Mouse (Mus musculus) liver, embryonic 12.5 days (tissue): ENCODE results near the gene Aipl1. TPM values are rescaled to one million over a fixed set of nuclear protein-coding genes. Genes with fewer than 3 reads are reported as not detected.
A peak's percentile ranks its signal among the peaks of the same experiment; 100 is the strongest.

ENCODE experiments used
- ATAC-seq: fragments of 200-750 bp; cut with Nextera tagmentation; 2 replicates; pipeline ENCODE4 v1.8.0; 2017; ENCODE audit warnings: moderate number of reproducible peaks, mild to moderate bottlenecking, moderate library complexity
- H3K27ac ChIP-seq: fragments of 300-500 bp; sonication (generic); 2 replicates; pipeline ENCODE4 v1.5.1; 2016; ENCODE audit warnings: mild to moderate bottlenecking
- H3K27me3 ChIP-seq: fragments of 300-500 bp; sonication (generic); replicated peaks from 2 replicates; pipeline ENCODE4 v1.6.1; 2016; ENCODE audit warnings: mild to moderate bottlenecking, moderate library complexity
- H3K36me3 ChIP-seq: fragments of 300-500 bp; sonication (generic); 2 replicates; pipeline ENCODE4 v1.6.1; 2016; ENCODE audit warnings: mild to moderate bottlenecking, moderate library complexity
- H3K4me1 ChIP-seq: fragments of 300-500 bp; sonication (generic); 2 replicates; pipeline ENCODE4 v1.6.1; 2016
- H3K4me2 ChIP-seq: fragments of 300-500 bp; sonication (generic); 2 replicates; pipeline ENCODE4 v1.6.1; 2016; ENCODE audit warnings: mild to moderate bottlenecking, moderate library complexity
- H3K4me3 ChIP-seq: fragments of 300-500 bp; sonication (generic); 2 replicates; pipeline ENCODE4 v1.5.1; 2016; ENCODE audit warnings: mild to moderate bottlenecking, moderate library complexity
- H3K9ac ChIP-seq: fragments of 300-500 bp; sonication (generic); 2 replicates; pipeline ENCODE4 v1.6.1; 2016; ENCODE audit warnings: mild to moderate bottlenecking, moderate library complexity
- H3K9me3 ChIP-seq: fragments of 300-500 bp; sonication (generic); replicated peaks from 2 replicates; pipeline ENCODE4 v1.6.1; 2016; ENCODE audit warnings: mild to moderate bottlenecking, moderate library complexity
- WGBS: fragments of 180-500 bp; shearing (Covaris S2); methylation state at CpG from one replicate; pipeline ENCODE4 v1.1.7; 2016; ENCODE audit not compliant: insufficient replicate concordance; 5-methylcytosine and 5-hydroxymethylcytosine counted together
- polyA plus RNA-seq: library from polyadenylated mRNA; unstranded; fragments of >200 nt; fragmentation: Nextera tagmentation; extraction: Ambion mirVana; gene quantifications from 2 replicates; pipeline ENCODE4 v1.2.1, GENCODE M21; 2016

Aipl1 gene
- polyA plus RNA-seq, 1 experiment from 2014 or later: 0.13 TPM

- no peaks in the 10 kb centered on the region for H3K36me3 ChIP-seq
- 0 out of 2 replicates have a peak, but pooled peaks cover 7% of the 10 kb centered on the region for H3K9me3 ChIP-seq
- H3K4me3 ChIP-seq: no peak overlapping the region
- no peaks in the 10 kb centered on the region for H3K4me1 ChIP-seq
- ATAC-seq: no peak
- WGBS: 28% methylated on average over 6 of the region's 6 CpGs
- no peak overlapping the region for H3K9ac ChIP-seq
- no peak overlapping the region for H3K4me2 ChIP-seq
- H3K27me3 ChIP-seq: peaks cover 8% of the 10 kb centered on the region
- no peak overlapping the region for H3K27ac ChIP-seq
Observed at GRCm38 (mm10) chr11:72066330-72066729, 29.0 kb upstream of the Aipl1 start.

GRCm38 (mm10) chr11:72065103-72065502 lies 27.8 kb upstream of the Aipl1 start:
- no peak for ATAC-seq
- H3K4me1 ChIP-seq: no peaks in the 10 kb centered on the region
- H3K27ac ChIP-seq: no peak overlapping the region
- no peak overlapping the region for H3K4me2 ChIP-seq
- no peak overlapping the region for H3K9ac ChIP-seq
- H3K36me3 ChIP-seq: no peaks in the 10 kb centered on the region
- H3K27me3 ChIP-seq: peaks cover 8% of the 10 kb centered on the region
- H3K9me3 ChIP-seq: 0 out of 2 replicates have a peak, but pooled peaks cover 7% of the 10 kb centered on the region
- 70% methylated on average over 8 of the region's 8 CpGs for WGBS
- no peak overlapping the region for H3K4me3 ChIP-seq

GRCm38 (mm10) chr11:72064414-72064813 lies 27.1 kb upstream of the Aipl1 start:
- ATAC-seq: no peak
- peaks cover 9% of the 10 kb centered on the region for H3K27me3 ChIP-seq
- no peak overlapping the region for H3K27ac ChIP-seq
- 56% methylated on average over 6 of the region's 6 CpGs for WGBS
- no peak overlapping the region for H3K4me3 ChIP-seq
- H3K4me2 ChIP-seq: no peak overlapping the region
- H3K9ac ChIP-seq: no peak overlapping the region
- 0 out of 2 replicates have a peak, but pooled peaks cover 7% of the 10 kb centered on the region for H3K9me3 ChIP-seq
- no peaks in the 10 kb centered on the region for H3K36me3 ChIP-seq
- no peaks in the 10 kb centered on the region for H3K4me1 ChIP-seq

- H3K9ac ChIP-seq: no peak overlapping the region
- no peaks in the 10 kb centered on the region for H3K36me3 ChIP-seq
- H3K4me2 ChIP-seq: no peak overlapping the region
- H3K27ac ChIP-seq: no peak overlapping the region
- ATAC-seq: no peak
- H3K27me3 ChIP-seq: peaks cover 7% of the 10 kb centered on the region; the same call in 1 of the 2 replicates
- 57% methylated on average over 13 of the region's 13 CpGs for WGBS
- 0 out of 2 replicates have a peak, but pooled peaks cover 7% of the 10 kb centered on the region for H3K9me3 ChIP-seq
- H3K4me1 ChIP-seq: no peaks in the 10 kb centered on the region
- no peak overlapping the region for H3K4me3 ChIP-seq
Observed at GRCm38 (mm10) chr11:72061093-72061620, 23.8 kb upstream of the Aipl1 start.

- Histone ChIP-seq H3K9me3 (0 out of 2 replicates have a peak, but pooled peaks cover 7% of the 10 kb centered on the region), H3K27me3 (peaks cover 7% of the 10 kb centered on the region; the same call in 1 of the 2 replicates), H3K36me3 (no peaks in the 10 kb centered on the region), H3K4me3 (no peak overlapping the region), H3K9ac (no peak overlapping the region), H3K4me1 (no peaks in the 10 kb centered on the region), H3K4me2 (no peak overlapping the region), H3K27ac (no peak overlapping the region)
- ATAC-seq: no peak
- WGBS: 53% methylated on average over 9 of the region's 9 CpGs
Observed at GRCm38 (mm10) chr11:72060416-72060815, 23.1 kb upstream of the Aipl1 start.

GRCm38 (mm10) chr11:72057166-72057565 lies 19.9 kb upstream of the Aipl1 start:
- H3K4me3 ChIP-seq: no peak overlapping the region
- WGBS: 40% methylated on average over 3 of the region's 3 CpGs
- no peaks in the 10 kb centered on the region for H3K36me3 ChIP-seq
- no peak overlapping the region for H3K27ac ChIP-seq
- H3K4me2 ChIP-seq: no peak overlapping the region
- ATAC-seq: no peak
- no peak overlapping the region for H3K9ac ChIP-seq
- H3K9me3 ChIP-seq: no peaks in the 10 kb centered on the region
- H3K4me1 ChIP-seq: no peaks in the 10 kb centered on the region
- peaks cover 19% of the 10 kb centered on the region for H3K27me3 ChIP-seq

- H3K27me3 ChIP-seq: peaks cover 39% of the 10 kb centered on the region
- ATAC-seq: no peak
- no peaks in the 10 kb centered on the region for H3K36me3 ChIP-seq
Observed at GRCm38 (mm10) chr11:72055176-72055575, 17.9 kb upstream of the Aipl1 start.

GRCm38 (mm10) chr11:72052636-72053035 lies 15.3 kb upstream of the Aipl1 start:
- H3K27ac ChIP-seq: no peak overlapping the region
- WGBS: 8% methylated on average over 5 of the region's 5 CpGs
- ATAC-seq: no peak

More at GRCm38 (mm10) chr11:72055176-72055575, 17.9 kb upstream of the Aipl1 start:
- H3K4me1 ChIP-seq: no peaks in the 10 kb centered on the region
- H3K4me2 ChIP-seq: no peak overlapping the region
- WGBS: 55% methylated on average over 2 of the region's 2 CpGs
- H3K9ac ChIP-seq: no peak overlapping the region
- no peak overlapping the region for H3K4me3 ChIP-seq
- H3K27ac ChIP-seq: no peak overlapping the region
- H3K9me3 ChIP-seq: no peaks in the 10 kb centered on the region

GRCm38 (mm10) chr11:72052221-72052620 lies 14.9 kb upstream of the Aipl1 start:
- Histone ChIP-seq H3K36me3 (no peaks in the 10 kb centered on the region), H3K9ac (no peak overlapping the region), H3K4me3 (no peak overlapping the region), H3K4me1 (no peaks in the 10 kb centered on the region), H3K4me2 (no peak overlapping the region), H3K27ac (no peak overlapping the region), H3K27me3 (peaks cover 52% of the 10 kb centered on the region), H3K9me3 (no peaks in the 10 kb centered on the region)
- 38% methylated on average over 3 of the region's 3 CpGs for WGBS
- no peak for ATAC-seq

More at GRCm38 (mm10) chr11:72052636-72053035, 15.3 kb upstream of the Aipl1 start:
- H3K4me1 ChIP-seq: no peaks in the 10 kb centered on the region
- H3K9ac ChIP-seq: no peak overlapping the region
- no peaks in the 10 kb centered on the region for H3K9me3 ChIP-seq
- H3K4me3 ChIP-seq: no peak overlapping the region
- H3K27me3 ChIP-seq: peaks cover 52% of the 10 kb centered on the region
- no peak overlapping the region for H3K4me2 ChIP-seq
- no peaks in the 10 kb centered on the region for H3K36me3 ChIP-seq

- Histone ChIP-seq H3K9me3 (no peaks in the 10 kb centered on the region), H3K9ac (peak overlapping the region; percentile 3; the same call in 1 of the 2 replicates), H3K4me2 (peak overlapping the region; percentile 63), H3K4me3 (peak overlapping the region; percentile 29), H3K27ac (no peak overlapping the region), H3K27me3 (peaks cover 52% of the 10 kb centered on the region), H3K36me3 (peaks cover 5% of the 10 kb centered on the region; the same call in 1 of the 2 replicates), H3K4me1 (0 out of 2 replicates have a peak, but pooled peaks cover 6% of the 10 kb centered on the region)
- 5% methylated on average over 41 of the region's 45 CpGs for WGBS
- ATAC-seq: no peak
Observed at GRCm38 (mm10) chr11:72050895-72051858, 13.9 kb upstream of the Aipl1 start.

- 0 out of 2 replicates have a peak, but pooled peaks cover 6% of the 10 kb centered on the region for H3K4me1 ChIP-seq
- WGBS: 21% methylated on average over 14 of the region's 14 CpGs
- H3K4me2 ChIP-seq: peak overlapping the region; percentile 63
- no peaks in the 10 kb centered on the region for H3K9me3 ChIP-seq
- ATAC-seq: no peak; the same call in 1 of the 2 replicates
- H3K36me3 ChIP-seq: peaks cover 13% of the 10 kb centered on the region; the same call in 1 of the 2 replicates
- peak overlapping the region; percentile 29 for H3K4me3 ChIP-seq
- no peak overlapping the region for H3K27ac ChIP-seq
- no peak overlapping the region for H3K9ac ChIP-seq
- peaks cover 52% of the 10 kb centered on the region for H3K27me3 ChIP-seq
Observed at GRCm38 (mm10) chr11:72050168-72050894, 13.0 kb upstream of the Aipl1 start.
